20 mouse cellular contexts compared by ENCODE assay signal in the genomic region with DNA sequence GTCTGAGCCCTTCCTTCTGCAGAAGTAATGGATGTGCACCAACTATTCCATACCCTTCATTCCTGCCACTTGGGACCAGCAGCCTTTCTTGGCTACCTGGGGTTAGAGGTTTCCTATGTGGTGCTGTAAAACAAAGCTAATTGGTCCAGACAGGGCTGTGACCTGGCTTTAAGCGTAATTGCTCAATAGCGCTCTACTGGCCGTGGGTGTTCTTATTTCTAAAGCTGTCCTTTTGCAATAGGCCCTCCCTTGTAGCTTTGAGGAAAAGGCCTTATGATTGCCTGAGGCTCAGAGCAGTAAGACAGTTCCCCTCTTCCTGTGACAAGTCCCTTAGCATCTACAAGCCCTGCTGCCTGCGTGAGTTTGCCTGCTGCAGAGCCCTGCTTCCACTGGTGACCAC. TPM values are rescaled to one million over a fixed set of nuclear protein-coding genes. Genes with fewer than 3 reads are reported as not detected.
"Had no signal": no experiment of that assay in that cellular context is flagged by ENCODE, and none has a peak within 500 bp of the region (broad histone marks: within the 10 kb centered on the region; RNA-seq: fewer than 3 reads in every experiment).

No protein-coding gene starts in this region.

- H3K27ac ChIP-seq: kidney, postnatal 0 days; limb, embryonic 13.5 days; liver, embryonic 14.5 days; midbrain, embryonic 15.5 days; neural tube, embryonic 12.5 days; stomach, embryonic 15.5 days had no signal

- DNase-seq: kidney, adult 11 months; kidney, adult 9 months; kidney, postnatal 36 days; left cerebral cortex, postnatal 4 days; lung, adult 2 months; lung, postnatal 14 days; right cerebral cortex, postnatal 14 days; thymus, adult 2 months; thymus, postnatal 36 days had no signal

- H3K4me1 ChIP-seq: stomach, embryonic 15.5 days had no signal

- H3K9ac ChIP-seq: limb, embryonic 13.5 days; liver, embryonic 14.5 days; midbrain, embryonic 15.5 days; neural tube, embryonic 12.5 days; stomach, embryonic 15.5 days had no signal

- ATAC-seq: midbrain, embryonic 15.5 days had no signal

- H3K27me3 ChIP-seq: limb, embryonic 13.5 days; midbrain, embryonic 15.5 days; neural tube, embryonic 12.5 days; stomach, embryonic 15.5 days had no signal

- H3K36me3 ChIP-seq: limb, embryonic 13.5 days; midbrain, embryonic 15.5 days; neural tube, embryonic 12.5 days; stomach, embryonic 15.5 days had no signal

- H3K9me3 ChIP-seq: limb, embryonic 13.5 days; midbrain, embryonic 15.5 days; neural tube, embryonic 12.5 days; stomach, embryonic 15.5 days had no signal

- H3K4me3 ChIP-seq: limb, embryonic 13.5 days; midbrain, embryonic 15.5 days; neural tube, embryonic 12.5 days; stomach, embryonic 15.5 days had no signal

- H3K4me2 ChIP-seq: limb, embryonic 13.5 days; midbrain, embryonic 11.5 days; midbrain, embryonic 15.5 days; neural tube, embryonic 12.5 days; stomach, embryonic 15.5 days had no signal

RNA-seq across cellular contexts. Expression of gene Syt6, which starts 22.6 kb away (rescaled TPM):
- total RNA-seq: liver, adult 2 months; monocyte, adult 5-6 weeks had no signal
- polyA plus RNA-seq: liver, adult 2 months had no signal

RNA-seq across cellular contexts. Expression of gene Atg4a-ps, which starts 48.3 kb away (rescaled TPM):
- polyA plus RNA-seq: liver, adult 2 months; lung, adult 2 months; midbrain, embryonic 15.5 days; neural tube, embryonic 12.5 days; spleen, adult 2 months; testis, adult 2 months; thymus, adult 2 months had no signal
